Mouse (Mus musculus) kidney, embryonic 15.5 days (tissue): ENCODE data around the gene Cpt1b. TPM values are rescaled to one million over a fixed set of nuclear protein-coding genes. Genes with fewer than 3 reads are reported as not detected.

Source experiments
- ATAC-seq: fragments of 200-750 bp; cut with Nextera tagmentation; replicated peaks from 2 replicates; pipeline ENCODE4 v1.8.0; 2017; ENCODE audit warnings: moderate TSS enrichment; ENCODE audit not compliant: low FRiP score
- H3K27ac ChIP-seq: fragments of 300-500 bp; sonication (generic); 2 replicates; pipeline ENCODE4 v1.5.1; 2015; ENCODE audit warnings: mild to moderate bottlenecking, inconsistent platforms
- H3K27me3 ChIP-seq: fragments of 300-500 bp; sonication (generic); 2 replicates; pipeline ENCODE4 v1.6.1; 2015; ENCODE audit warnings: inconsistent platforms
- H3K36me3 ChIP-seq: fragments of 300-500 bp; sonication (generic); 2 replicates; pipeline ENCODE4 v1.6.1; 2015; ENCODE audit warnings: inconsistent platforms
- H3K4me1 ChIP-seq: fragments of 300-500 bp; sonication (generic); 2 replicates; pipeline ENCODE4 v1.6.1; 2015; ENCODE audit warnings: inconsistent platforms
- H3K4me2 ChIP-seq: fragments of 300-500 bp; sonication (generic); 2 replicates; pipeline ENCODE4 v1.6.1; 2015; ENCODE audit warnings: moderate library complexity, mild to moderate bottlenecking, inconsistent platforms
- H3K4me3 ChIP-seq: fragments of 300-500 bp; sonication (generic); replicated peaks from 2 replicates; pipeline ENCODE4 v1.5.1; 2015; ENCODE audit warnings: mild to moderate bottlenecking, inconsistent platforms
- H3K9ac ChIP-seq: fragments of 300-500 bp; sonication (generic); 2 replicates; pipeline ENCODE4 v1.6.1; 2015; ENCODE audit warnings: mild to moderate bottlenecking, inconsistent platforms
- H3K9me3 ChIP-seq: fragments of 300-500 bp; sonication (generic); replicated peaks from 2 replicates; pipeline ENCODE4 v1.6.1; 2016; ENCODE audit warnings: inconsistent platforms
- WGBS: fragments of 180-500 bp; shearing (Covaris S2); methylation state at CpG from one replicate; pipeline ENCODE4 v1.1.7; 2015; ENCODE audit warnings: mixed read lengths; 5-methylcytosine and 5-hydroxymethylcytosine counted together
- polyA plus RNA-seq: library from polyadenylated mRNA; unstranded; fragments of >200 nt; fragmentation: Nextera tagmentation; extraction: Ambion mirVana; gene quantifications from 2 replicates; pipeline ENCODE4 v1.2.1, GENCODE M21; 2015

Cpt1b gene
- polyA plus RNA-seq, 1 experiment from 2014 or later = 3.9 TPM

GRCm38 (mm10) chr15:89377362-89377761 is 48.3 kb downstream of the Cpt1b start:
- ATAC-seq = no peak

GRCm38 (mm10) chr15:89376957-89377356 is 48.7 kb downstream of the Cpt1b start, which contains the start of gene Tymp:
Gene Tymp, minus strand, starts transcription at chr15:89377039.
- Histone ChIP-seq H3K27me3 (peaks cover 57% of the 10 kb centered on the region), H3K36me3 (peaks cover 8% of the 10 kb centered on the region), H3K4me3 (peak within 1 kb of the TSS; percentile 4; the same call in 1 of the 2 replicates), H3K9ac (no peak within 1 kb of the TSS), H3K4me2 (peak within 1 kb of the TSS; percentile 40), H3K9me3 (no peaks in the 10 kb centered on the region), H3K27ac (no peak within 1 kb of the TSS), H3K4me1 (peaks cover 49% of the 10 kb centered on the region)
- 19% methylated on average over 16 of the region's 16 CpGs for WGBS
- ATAC-seq = no peak

More at GRCm38 (mm10) chr15:89377362-89377761, 48.3 kb downstream of the Cpt1b start:
- H3K9ac ChIP-seq = no peak overlapping the region
- peaks cover 45% of the 10 kb centered on the region for H3K4me1 ChIP-seq
- no peaks in the 10 kb centered on the region for H3K9me3 ChIP-seq
- H3K27ac ChIP-seq = no peak overlapping the region
- H3K27me3 ChIP-seq = peaks cover 60% of the 10 kb centered on the region
- peak overlapping the region; percentile 40 for H3K4me2 ChIP-seq
- WGBS = 4% methylated on average over 17 of the region's 18 CpGs
- H3K36me3 ChIP-seq = peaks cover 4% of the 10 kb centered on the region
- peak overlapping the region; percentile 4; the same call in 1 of the 2 replicates for H3K4me3 ChIP-seq

- H3K27ac ChIP-seq = no peak overlapping the region
- peaks cover 51% of the 10 kb centered on the region for H3K27me3 ChIP-seq
These were observed 49.6 kb downstream of the Cpt1b start for GRCm38 (mm10) chr15:89376040-89376439.

GRCm38 (mm10) chr15:89374801-89375534 is 50.7 kb downstream of the Cpt1b start:
- Histone ChIP-seq H3K4me2 (no peak overlapping the region), H3K27ac (no peak overlapping the region), H3K27me3 (peaks cover 42% of the 10 kb centered on the region), H3K4me3 (0 out of 2 replicates have a peak overlapping the region, but pooled peaks have one; percentile 69), H3K9ac (0 out of 2 replicates have a peak overlapping the region, but pooled peaks have one; percentile 79), H3K9me3 (no peaks in the 10 kb centered on the region), H3K36me3 (peaks cover 28% of the 10 kb centered on the region), H3K4me1 (peaks cover 49% of the 10 kb centered on the region)
- 92% methylated on average over 17 of the region's 17 CpGs for WGBS
- ATAC-seq = no peak

More at GRCm38 (mm10) chr15:89376040-89376439, 49.6 kb downstream of the Cpt1b start:
- Histone ChIP-seq H3K36me3 (peaks cover 18% of the 10 kb centered on the region), H3K4me1 (peaks cover 49% of the 10 kb centered on the region), H3K4me3 (no peak overlapping the region), H3K4me2 (no peak overlapping the region), H3K9me3 (no peaks in the 10 kb centered on the region), H3K9ac (no peak overlapping the region)
- no peak for ATAC-seq
- WGBS = 78% methylated on average over 7 of the region's 7 CpGs

DNA sequence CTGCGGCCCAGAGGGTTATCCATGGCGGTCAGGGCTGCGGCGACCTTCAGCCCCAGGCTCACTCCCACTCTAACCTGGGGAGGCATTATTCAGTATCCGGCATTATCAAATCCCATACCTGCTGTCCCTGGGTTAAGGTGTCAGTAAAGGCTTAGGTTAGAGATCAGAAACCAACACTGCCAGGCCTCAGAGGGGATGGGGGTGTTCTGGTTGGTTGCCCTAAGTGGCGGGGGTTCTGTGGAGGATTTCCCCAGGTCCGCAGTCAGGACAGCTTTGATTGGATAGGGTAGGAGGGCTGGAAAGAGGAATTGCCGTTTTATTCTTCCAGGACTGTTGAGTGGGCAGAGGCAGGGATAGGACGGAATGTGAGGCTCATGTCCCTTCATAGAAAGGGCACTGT is 51.3 kb downstream of the Cpt1b start:
- H3K36me3 ChIP-seq = peaks cover 35% of the 10 kb centered on the region
- no peaks in the 10 kb centered on the region for H3K9me3 ChIP-seq
- WGBS = 45% methylated on average over 9 of the region's 9 CpGs
- peaks cover 47% of the 10 kb centered on the region for H3K4me1 ChIP-seq
- no peak for ATAC-seq
- peaks cover 37% of the 10 kb centered on the region for H3K27me3 ChIP-seq
- H3K4me3 ChIP-seq = peak overlapping the region; percentile 69
- peak overlapping the region; percentile 79 for H3K9ac ChIP-seq
- H3K27ac ChIP-seq = peak overlapping the region; percentile 97
- peak overlapping the region; percentile 95 for H3K4me2 ChIP-seq

GRCm38 (mm10) chr15:89373762-89374248 is 51.9 kb downstream of the Cpt1b start, which contains the start of gene Sco2:
Gene Sco2, minus strand, starts transcription at chr15:89373846.
- Histone ChIP-seq H3K27me3 (peaks cover 31% of the 10 kb centered on the region), H3K4me1 (peaks cover 42% of the 10 kb centered on the region), H3K4me2 (peak within 1 kb of the TSS; percentile 95), H3K9me3 (no peaks in the 10 kb centered on the region), H3K27ac (peak within 1 kb of the TSS; percentile 97), H3K4me3 (peak within 1 kb of the TSS; percentile 69), H3K9ac (peak within 1 kb of the TSS; percentile 79), H3K36me3 (peaks cover 40% of the 10 kb centered on the region)
- ATAC-seq = peak; percentile 80
- under 1% methylated on average over 42 of the region's 42 CpGs for WGBS

DNA sequence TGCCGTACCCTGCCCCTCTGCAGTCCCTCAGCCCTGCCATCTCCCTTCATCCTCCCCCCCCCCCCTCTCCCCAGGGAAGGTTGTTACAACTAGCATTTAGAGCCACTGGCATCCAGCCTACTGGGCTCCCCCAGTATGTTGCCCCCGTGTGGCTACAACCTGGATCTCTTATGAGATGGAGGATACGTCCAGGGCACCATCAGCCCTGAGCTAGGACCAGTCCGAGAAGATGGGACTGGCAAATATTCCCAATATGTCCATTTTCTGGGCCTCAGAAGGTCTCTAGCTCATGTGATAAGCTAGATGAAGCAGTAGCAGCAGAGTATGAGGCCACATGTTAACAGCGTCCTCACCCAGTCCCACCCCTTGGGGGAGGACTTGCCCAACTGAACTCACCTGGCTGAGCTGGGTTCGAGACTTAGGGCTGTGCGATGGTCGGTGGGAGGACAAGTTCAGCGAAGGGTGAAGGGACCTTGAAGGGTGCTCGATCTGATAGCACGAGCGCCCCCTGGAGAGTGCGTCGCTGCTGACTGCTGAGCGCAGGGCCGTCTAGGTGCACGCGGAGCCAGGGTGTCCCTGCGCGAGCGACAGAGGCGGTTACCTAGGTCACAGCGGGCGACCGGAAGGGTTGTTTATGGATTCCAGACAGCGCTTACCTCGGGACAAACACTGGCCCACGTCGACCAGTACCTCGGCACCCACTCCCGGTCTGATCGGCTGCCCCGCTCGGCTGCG is 52.5 kb downstream of the Cpt1b start:
- H3K36me3 ChIP-seq = peaks cover 46% of the 10 kb centered on the region
- H3K9ac ChIP-seq = peak overlapping the region; percentile 79
- peak overlapping the region; percentile 69 for H3K4me3 ChIP-seq
- ATAC-seq = peak; percentile 87
- peaks cover 36% of the 10 kb centered on the region for H3K4me1 ChIP-seq
- peaks cover 25% of the 10 kb centered on the region for H3K27me3 ChIP-seq
- H3K27ac ChIP-seq = peak overlapping the region; percentile 97
- no peaks in the 10 kb centered on the region for H3K9me3 ChIP-seq
- under 1% methylated on average over 35 of the region's 35 CpGs for WGBS
- peak overlapping the region; percentile 95 for H3K4me2 ChIP-seq

GRCm38 (mm10) chr15:89372536-89372935 is 53.1 kb downstream of the Cpt1b start:
- Histone ChIP-seq H3K4me1 (peaks cover 30% of the 10 kb centered on the region), H3K27me3 (peaks cover 19% of the 10 kb centered on the region), H3K4me2 (peak overlapping the region; percentile 95), H3K27ac (peak overlapping the region; percentile 97; the same call in 1 of the 2 replicates), H3K4me3 (peak overlapping the region; percentile 69), H3K9ac (peak overlapping the region; percentile 79; the same call in 1 of the 2 replicates), H3K36me3 (peaks cover 53% of the 10 kb centered on the region), H3K9me3 (no peaks in the 10 kb centered on the region)
- WGBS = 79% methylated on average over 7 of the region's 7 CpGs
- ATAC-seq = no peak

DNA sequence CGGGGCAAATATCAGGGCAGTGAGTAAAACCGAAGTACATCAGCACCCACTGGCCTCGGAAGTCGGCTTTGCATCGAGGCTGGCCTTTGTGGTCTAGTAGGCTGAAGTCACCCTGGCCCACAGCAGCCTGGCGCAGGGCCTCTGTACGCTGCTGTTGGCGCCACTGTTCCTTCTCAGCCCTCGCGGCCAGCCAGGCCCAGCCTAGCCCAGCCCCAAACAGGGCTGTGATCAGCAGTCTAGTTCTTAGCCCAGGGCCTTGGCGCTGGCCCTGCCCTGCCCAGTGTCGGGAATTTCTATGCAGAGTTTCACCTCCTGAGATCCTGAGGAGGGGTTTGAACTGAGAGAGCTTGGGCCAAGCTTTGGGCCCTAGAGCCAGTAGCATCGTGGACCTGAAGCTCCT is 53.6 kb downstream of the Cpt1b start:
- H3K27me3 ChIP-seq = peaks cover 14% of the 10 kb centered on the region
- H3K4me2 ChIP-seq = no peak overlapping the region; the same call in 1 of the 2 replicates
- no peak overlapping the region for H3K9ac ChIP-seq
- no peak for ATAC-seq
- H3K27ac ChIP-seq = no peak overlapping the region
- no peak overlapping the region for H3K4me3 ChIP-seq
- H3K9me3 ChIP-seq = no peaks in the 10 kb centered on the region
- peaks cover 57% of the 10 kb centered on the region for H3K36me3 ChIP-seq
- peaks cover 26% of the 10 kb centered on the region for H3K4me1 ChIP-seq
- 89% methylated on average over 13 of the region's 13 CpGs for WGBS
